Mouse (Mus musculus) bone marrow macrophage, adult 2 months (primary cell): ENCODE results near the gene Hacl1.

Experiments
- CTCF ChIP-seq: IDR thresholded peaks from 2 replicates; pipeline ENCODE4 v1.5.1; 2012; ENCODE audit warnings: low read depth, mild to moderate bottlenecking, low read length, moderate library complexity
- POLR2A ChIP-seq: IDR thresholded peaks from 2 replicates; pipeline ENCODE4 v1.6.1; 2012; ENCODE audit warnings: mild to moderate bottlenecking, low read depth, low read length, borderline replicate concordance

GRCm38 (mm10) chr14:31671635-31672320, 30.7 kb upstream of the Hacl1 start:
- TF ChIP-seq POLR2A = no peak
- TF ChIP-seq CTCF = no peak
